Mouse (Mus musculus): Measurements from ENCODE around the gene Large2.

Large2 gene

GRCm38 (mm10) chr2:92390206-92390930 is 15.7 kb upstream of the Large2 start:
- DNase-seq (ENCODE audit: low spot score in 2 of 2), result no peak

- DNase-seq (ENCODE audit: low spot score in 2 of 2), result no peak
Observed at GRCm38 (mm10) chr2:92389645-92390044, 15.0 kb upstream of the Large2 start.

- peak in 1 of 2 experiments; percentile 8 for DNase-seq (ENCODE audit: low spot score in 2 of 2)
Observed at GRCm38 (mm10) chr2:92388891-92389641, 14.4 kb upstream of the Large2 start.

GRCm38 (mm10) chr2:92388081-92388517 is 13.4 kb upstream of the Large2 start:
- DNase-seq (ENCODE audit: low spot score in 2 of 2), result no peak

GRCm38 (mm10) chr2:92387646-92388045 is 13.0 kb upstream of the Large2 start:
- DNase-seq (ENCODE audit: low spot score in 2 of 2), result no peak

- no peak for DNase-seq (ENCODE audit: low spot score in 2 of 2)
Observed at GRCm38 (mm10) chr2:92386821-92387570, 12.3 kb upstream of the Large2 start.

- no peak for DNase-seq (ENCODE audit: low spot score in 2 of 2)
Observed at GRCm38 (mm10) chr2:92385113-92386051, 10.7 kb upstream of the Large2 start.

GRCm38 (mm10) chr2:92384101-92384500 is 9.4 kb upstream of the Large2 start:
- DNase-seq (ENCODE audit: low spot score in 2 of 2), result no peak

- DNase-seq (ENCODE audit: low spot score in 2 of 2), result no peak
Observed at GRCm38 (mm10) chr2:92382759-92383158, 8.1 kb upstream of the Large2 start.

- no peak for DNase-seq (ENCODE audit: low spot score in 2 of 2)
Observed at GRCm38 (mm10) chr2:92381901-92382588, 7.4 kb upstream of the Large2 start, which contains the start of gene 1700029I15Rik. Gene 1700029I15Rik (plus strand): TSS chr2:92382538.

- DNase-seq (ENCODE audit: low spot score in 2 of 2), result no peak
Observed at GRCm38 (mm10) chr2:92381161-92381560, 6.5 kb upstream of the Large2 start.

GRCm38 (mm10) chr2:92380495-92381050 is 5.9 kb upstream of the Large2 start:
- no peak for DNase-seq (ENCODE audit: low spot score in 2 of 2)

- no peak for DNase-seq (ENCODE audit: low spot score in 2 of 2)
Observed at GRCm38 (mm10) chr2:92379783-92380494, 5.3 kb upstream of the Large2 start.

- no peak for DNase-seq (ENCODE audit: low spot score in 2 of 2)
Observed at GRCm38 (mm10) chr2:92377320-92377719, 2.7 kb upstream of the Large2 start.

GRCm38 (mm10) chr2:92376300-92376699 is 1.6 kb upstream of the Large2 start:
- DNase-seq (ENCODE audit: low spot score in 2 of 2), result no peak

GRCm38 (mm10) chr2:92375788-92376187 is 1.1 kb upstream of the Large2 start:
- no peak for DNase-seq (ENCODE audit: low spot score in 2 of 2)

GRCm38 (mm10) chr2:92375099-92375623 is 492 bp upstream of the Large2 start:
- peak; percentile 80 to 86 for DNase-seq (ENCODE audit: low spot score in 2 of 2)

GRCm38 (mm10) chr2:92373437-92373813 is 1.2 kb downstream of the Large2 start:
- no peak for DNase-seq (ENCODE audit: low spot score in 2 of 2)

GRCm38 (mm10) chr2:92372767-92373436 is 1.8 kb downstream of the Large2 start:
- no peak for DNase-seq (ENCODE audit: low spot score in 2 of 2)
